Mouse (Mus musculus) kidney, adult 8-10 months (tissue): ENCODE measurements around the gene Cldn22.
"Not testable (repeated sequence)": the region's sequence is repeated elsewhere in the genome, so short reads cannot be mapped to it uniquely, and the experiment has no call there.

Experiments used
- DNase-seq, 2 experiments: peaks; one replicate each; pipeline ENCODE4 v3.0.0; 2022

The Cldn22 gene

DNA sequence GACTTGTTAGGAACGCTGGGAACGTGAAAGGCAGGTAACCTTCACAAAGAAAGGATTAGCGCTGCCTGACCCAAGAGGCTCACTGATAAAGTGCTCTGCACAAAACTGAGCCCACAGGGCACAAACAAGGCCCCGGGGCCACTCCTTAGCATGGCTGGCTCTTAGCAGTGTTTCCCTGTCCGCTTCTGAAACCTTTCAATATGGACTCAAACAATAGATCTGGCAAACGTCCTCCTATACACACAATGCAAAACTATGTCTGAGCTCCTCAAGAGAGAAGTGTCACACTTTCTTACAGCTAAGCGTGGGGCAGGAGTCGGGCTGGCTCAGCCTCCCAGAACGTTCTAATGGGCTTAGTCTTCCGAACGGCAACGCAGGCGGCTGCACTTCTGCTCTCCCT lies at the start of gene Cldn22:
Cldn22 (plus strand) TSS at position 301 of the 400 bp plus-strand sequence.
- no peak for DNase-seq

DNA sequence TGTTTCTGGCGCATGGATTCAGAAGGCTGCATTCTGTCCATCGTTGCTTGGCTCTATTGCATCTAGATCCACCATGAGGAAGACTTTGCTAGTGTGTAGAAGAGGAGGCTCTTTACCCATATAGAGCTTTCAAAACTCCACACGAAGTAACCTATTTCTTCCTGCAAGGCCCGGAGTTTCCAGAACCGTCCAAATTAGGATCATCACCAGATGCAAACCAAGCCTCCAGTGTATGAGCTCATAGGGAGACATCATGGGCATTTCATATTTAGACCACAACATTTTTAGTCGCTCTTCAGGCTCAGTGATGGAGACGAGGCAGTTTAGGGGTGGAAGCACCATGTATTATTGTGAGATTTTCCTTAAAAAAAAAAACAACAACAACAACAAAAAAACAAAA lies 46.9 kb upstream of the Cldn22 start:
- no peak for DNase-seq

DNA sequence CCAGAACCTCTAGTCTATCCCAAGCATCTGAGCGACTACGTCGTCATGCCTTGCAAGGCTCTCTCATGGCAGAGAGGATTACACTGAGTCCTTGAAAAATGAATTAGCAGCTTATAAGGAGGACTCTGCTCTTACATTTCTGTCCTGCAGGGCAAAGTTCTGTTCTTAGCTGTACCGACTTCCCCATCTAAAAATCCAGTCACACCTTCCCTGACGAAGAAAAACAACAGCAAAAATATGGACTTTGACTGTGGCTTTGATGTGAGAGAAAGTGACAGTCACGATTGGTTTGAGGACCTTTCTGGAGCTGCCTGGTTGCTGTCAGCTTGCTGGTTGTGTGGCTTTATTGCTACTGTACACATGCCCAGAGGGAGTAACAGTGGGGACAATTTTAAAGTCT lies 44.7 kb upstream of the Cldn22 start:
- peak; percentile 14 to 50 for DNase-seq

DNA sequence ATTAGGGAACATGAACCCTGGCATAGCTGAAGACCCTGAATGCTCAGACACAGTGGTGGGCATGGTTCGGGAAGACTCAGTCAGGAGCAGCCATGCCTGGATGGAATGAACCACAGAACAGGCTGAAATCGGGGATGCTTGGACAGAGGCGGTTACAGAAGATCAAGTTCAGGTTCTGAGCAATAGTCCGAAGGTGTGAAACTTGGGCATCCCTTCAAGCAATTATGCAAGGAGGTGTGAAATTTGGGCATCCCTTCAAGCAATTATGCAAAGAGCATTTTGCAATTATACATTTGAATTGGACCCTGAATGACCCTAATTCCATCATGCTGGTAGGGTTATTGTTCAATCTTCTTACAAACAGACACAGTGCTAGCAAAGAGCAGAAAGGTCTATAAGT lies 42.4 kb upstream of the Cldn22 start:
- peak in 1 of 2 experiments; percentile 53 for DNase-seq

DNA sequence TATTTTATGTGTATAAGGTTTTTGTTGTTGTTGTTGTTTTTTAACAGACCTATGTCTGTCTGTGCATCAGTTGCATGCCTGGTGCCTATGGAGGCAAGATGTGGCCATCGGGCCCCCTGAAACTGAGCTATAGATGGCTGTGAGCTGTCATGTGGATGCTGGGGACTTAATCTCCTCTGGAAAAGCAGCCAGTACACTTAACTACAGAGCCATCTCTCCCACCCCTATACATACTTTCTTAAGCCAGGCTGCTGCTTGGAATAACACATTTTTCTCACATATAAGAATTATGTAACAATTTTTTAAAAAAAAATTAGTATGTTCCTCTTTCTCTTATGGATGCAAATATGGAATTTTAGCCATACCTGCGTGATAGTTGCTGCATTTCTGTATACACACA lies 40.7 kb upstream of the Cldn22 start:
- DNase-seq: no peak

DNA sequence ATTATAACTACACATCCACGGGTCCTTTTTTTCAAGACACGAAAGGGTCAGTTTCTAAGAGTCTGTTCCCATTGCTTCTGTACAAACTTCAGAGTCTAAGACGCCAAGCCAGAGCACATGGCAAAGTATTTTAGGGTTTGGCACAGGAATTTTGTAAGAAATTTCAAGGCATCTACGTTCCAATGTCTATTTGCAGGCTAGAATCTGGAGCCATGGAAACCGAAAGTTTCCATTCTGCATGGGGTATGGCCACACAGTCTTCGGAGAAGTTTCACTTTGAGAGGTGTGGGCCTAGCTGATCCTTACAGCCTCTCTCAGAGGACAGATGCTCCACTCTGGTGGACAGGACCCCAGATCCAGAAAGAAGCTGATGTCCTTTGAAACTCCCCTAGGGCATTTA lies 40.3 kb upstream of the Cldn22 start:
- DNase-seq: no peak

DNA sequence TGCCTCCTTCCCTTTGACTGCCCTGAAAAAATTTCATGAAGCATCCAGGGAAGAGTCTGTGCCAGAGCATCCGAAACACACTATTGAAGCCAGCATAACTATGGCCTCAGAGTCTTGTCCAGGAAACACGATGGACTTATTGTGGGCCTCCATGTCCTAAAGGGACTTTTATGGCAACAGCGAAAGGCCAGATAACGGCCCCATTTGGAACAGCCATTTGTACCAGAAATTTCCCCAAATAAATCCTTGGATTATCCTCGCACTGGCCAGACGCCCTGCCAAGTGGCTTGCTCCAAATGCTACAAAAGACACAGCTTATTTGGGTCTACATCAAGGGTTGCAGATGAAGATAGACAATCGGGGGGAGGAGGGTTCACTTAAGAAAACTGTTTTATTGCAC lies 39.8 kb upstream of the Cldn22 start:
- no peak for DNase-seq

DNA sequence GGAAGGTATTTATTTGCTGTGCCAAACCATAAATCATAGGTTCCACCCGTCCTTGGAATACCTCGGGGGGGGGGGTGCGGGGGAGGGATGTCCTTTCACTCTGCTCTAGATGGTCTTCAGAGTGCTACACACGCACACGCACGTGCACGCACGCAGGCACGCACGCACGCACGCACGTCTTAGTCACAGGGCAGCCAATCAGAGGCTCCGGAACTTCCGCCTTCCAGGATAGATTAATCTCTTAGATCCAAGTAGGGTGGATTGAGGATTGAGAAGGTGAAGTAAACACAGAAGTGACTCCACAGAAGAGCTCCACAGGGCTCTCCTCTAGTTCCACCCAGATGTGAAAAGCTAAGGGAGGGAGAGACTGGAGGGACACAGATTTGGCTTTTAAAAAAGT lies 38.0 kb upstream of the Cldn22 start:
- no peak for DNase-seq

DNA sequence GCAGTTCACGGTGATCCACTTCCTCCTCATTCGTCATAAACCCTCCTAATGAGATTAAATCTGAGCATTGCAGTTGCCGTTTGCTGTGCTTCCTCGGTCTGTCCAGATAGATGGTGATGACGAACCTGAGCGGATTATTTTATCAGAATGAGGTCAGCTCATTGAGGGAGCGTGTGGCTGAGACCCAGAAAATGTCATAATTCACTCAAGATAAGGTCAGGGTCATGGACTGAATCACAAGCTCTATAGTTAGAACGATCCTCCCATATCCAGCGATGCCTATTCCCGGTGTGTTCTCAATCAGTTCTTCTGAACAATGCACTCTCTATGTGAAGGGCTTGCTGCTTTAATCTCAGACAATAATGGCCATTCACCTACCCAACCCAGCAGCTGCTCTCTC lies 36.6 kb upstream of the Cldn22 start:
- no peak for DNase-seq

DNA sequence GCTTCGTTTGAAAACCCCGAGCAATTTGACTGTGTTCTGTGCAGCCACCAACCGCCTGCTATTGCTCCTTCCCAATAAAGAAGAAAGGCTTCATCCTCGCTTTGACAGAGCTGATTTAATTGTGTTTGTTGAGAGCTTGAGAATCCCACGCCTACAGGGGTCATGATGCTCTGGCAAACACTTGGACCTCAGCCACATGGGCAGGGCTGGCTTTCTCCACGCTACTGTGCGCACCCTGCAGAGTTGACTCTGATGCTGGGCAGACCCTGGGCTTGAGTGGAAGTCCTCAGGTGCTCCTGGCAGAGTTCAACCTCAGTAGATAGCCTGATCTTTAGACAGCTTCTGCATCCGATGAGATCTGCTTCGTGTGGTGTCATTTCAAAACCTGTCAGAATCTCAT lies 32.3 kb upstream of the Cldn22 start:
- DNase-seq: no peak

DNA sequence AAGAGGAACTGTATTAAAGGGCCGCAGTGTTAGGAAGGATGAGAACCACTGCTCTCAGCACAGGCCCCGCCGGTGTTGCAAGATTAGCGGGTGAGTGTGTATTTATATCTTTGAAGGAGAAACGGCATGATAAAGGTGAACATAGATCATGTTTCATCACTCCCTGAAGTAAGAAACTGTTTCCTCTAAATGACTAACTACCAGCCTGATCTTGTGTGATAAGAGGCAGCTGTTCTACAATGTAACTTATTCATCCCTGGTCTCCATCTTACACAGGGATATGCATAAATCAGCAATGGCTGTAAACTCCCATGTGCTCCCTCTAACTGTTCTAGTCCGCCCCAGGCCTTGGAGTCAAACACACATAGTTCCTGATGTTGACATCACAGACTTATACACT lies 24.8 kb upstream of the Cldn22 start:
- DNase-seq: no peak

DNA sequence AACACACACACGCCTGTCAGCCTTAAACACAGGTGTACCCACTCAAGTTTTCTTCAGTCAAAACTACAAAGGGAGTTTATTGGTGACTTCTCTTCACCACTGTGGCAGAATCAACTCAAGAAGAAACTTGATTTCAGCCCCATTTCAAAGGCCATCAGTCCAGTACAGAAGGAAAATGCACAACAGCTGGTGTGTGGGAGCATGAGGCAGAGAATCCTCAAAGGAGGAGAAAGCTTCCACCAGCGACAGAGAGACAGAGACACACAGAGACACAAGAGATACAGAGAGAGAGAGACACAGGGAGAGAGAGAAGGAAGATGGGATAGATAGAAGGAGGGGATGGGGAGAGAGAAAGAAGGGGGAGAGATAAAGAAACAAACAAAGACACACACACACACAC lies 21.9 kb upstream of the Cldn22 start:
- no peak for DNase-seq

DNA sequence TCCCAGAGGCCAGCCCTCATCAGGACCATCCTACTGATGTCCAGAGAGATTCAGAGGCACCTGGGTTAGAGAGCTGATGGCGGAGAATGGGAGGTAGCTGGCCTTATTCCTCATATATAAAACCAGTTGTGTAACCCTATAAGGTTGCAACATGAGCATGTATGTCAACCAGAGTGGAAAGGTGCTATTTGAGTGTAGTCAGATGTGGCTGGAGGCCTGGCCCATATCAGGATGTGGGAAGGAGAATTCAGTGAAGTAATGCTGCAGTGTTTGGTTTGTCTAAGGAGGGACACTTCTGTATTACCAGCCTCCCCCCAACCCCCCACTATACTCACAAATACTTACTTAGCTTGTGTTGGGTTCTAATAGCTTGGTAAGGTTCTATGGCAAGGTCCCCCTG lies 20.0 kb upstream of the Cldn22 start:
- DNase-seq: no peak

DNA sequence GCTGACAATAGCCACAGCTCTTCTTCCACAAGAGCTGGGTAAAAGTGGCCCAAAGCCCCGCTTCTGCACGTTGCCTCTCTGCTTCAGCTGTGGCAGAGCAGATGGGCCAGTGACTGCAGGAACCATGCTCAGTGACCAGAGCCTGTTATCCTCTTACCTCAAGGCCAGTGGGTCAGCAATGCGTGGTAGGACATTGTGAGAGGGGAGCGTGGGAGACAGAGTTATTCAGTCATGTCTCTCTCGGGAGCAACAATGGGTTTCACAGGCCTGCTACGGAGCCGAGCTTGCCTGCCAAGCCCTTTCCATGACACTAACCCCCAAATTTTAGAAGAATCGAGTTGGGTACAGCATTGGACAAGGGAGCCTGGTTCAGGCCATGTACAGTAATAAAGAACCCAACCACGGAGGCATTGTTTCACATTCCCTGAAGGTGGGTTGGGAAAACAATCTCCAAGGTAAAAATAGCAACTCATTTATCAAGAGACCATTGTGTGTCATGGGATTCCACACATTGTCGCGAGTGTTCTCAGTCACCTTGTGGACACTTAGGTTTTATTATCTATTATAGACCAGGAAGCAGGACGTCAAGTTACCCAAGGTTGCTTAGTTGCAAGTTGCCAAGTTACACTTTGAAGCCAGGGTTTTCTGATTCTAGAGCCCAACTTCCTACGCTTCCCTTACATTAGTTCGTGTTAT lies 14.2 kb upstream of the Cldn22 start:
- no peak for DNase-seq

DNA sequence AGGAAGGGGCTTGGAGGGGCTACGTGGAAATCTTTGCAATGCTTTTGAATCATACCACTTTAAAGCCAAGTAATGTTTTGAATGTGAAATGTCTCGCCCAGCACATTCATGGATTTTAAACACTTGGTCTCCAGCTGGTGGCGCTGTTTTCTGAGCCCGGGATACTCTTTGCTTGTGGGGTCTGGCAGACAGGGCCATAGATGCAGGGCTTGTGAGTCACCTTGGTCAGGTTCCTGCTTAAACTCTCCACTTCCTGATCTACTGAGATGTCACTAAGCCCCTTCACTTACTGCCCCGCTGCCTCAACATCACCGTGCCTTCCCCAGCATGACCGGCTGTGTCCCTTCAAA lies 13.6 kb upstream of the Cldn22 start:
- no peak for DNase-seq

DNA sequence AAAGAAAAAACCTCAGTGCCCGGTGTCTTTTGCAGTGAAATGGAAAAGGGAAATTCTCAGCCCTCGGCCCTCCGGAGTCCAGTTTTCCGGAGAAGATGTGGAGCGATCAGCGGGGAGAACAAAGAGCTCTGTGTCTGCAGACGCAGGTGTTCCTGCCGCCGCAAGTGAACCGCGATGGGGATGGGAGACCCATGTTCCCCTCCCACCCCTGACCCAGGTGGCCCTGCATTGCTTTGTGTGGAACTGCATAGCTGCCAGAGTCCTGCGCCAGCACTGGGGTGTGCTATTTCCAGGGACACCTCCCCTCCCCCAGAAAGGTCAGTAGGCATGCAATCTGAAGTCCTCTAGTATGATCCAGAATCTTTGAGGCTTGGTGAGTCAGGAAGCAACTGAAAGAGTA lies 13.1 kb upstream of the Cldn22 start:
- DNase-seq: no peak

DNA sequence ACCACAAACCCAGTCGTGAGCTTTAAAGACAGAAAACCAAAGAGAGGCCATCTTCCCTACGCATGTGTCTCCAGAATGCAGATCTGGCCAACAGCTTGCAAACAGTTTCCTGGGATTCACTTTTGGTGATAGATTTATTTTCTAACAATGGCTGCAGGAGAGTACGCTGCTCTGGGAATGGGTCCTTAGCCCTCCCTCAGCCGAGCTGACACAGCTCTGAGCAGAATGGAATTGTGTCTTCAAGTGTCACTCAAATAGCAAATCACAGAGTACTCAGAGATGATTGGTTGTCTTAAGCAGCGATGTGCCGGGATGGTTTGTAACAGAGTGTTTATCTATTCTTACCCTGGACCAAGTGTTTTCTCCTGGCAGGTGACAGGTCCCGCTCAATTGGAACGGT lies 5.2 kb upstream of the Cldn22 start:
- DNase-seq: no peak

DNA sequence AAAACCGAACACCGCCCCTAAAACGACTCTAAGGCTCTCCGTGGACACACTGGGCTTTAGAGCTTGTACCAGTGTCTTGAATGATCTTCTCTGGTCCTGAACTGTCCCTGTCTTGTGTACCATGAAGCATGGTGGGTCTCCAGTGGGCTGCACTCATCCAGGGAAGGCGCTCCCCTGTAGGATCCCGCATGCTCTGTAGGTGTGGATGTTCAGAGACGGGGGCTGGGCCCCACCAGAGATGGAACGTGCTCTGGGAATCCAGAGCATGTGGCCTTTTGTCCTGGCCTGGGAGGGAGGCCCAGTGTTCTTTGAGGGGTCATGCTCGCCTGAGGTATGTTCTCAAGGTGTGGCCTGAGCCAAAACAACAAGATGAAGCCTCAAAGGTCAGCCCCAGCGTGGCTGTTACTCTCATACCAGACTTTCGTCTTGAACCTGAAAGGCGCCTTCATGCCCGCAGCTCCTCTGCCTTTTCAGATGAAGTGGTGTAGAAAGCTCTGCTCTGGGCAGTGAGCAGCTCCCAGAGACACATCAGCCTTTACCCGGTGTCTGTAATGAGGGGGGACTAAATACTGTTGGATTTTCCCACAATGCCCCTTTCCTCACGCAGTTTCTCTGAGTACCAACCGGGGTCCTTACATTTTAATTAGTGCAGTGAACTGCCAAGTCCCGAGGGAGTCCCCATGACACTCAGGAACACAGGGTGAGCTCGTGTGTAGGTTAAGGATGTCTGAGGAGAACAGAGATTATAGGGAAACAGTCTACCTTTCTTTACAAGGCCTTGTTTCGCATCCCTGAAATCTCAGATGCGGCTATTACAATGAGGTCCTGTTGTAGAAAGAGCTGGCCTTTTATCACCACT lies 3.1 kb upstream of the Cldn22 start:
- DNase-seq: peak in 1 of 2 experiments; percentile 34

DNA sequence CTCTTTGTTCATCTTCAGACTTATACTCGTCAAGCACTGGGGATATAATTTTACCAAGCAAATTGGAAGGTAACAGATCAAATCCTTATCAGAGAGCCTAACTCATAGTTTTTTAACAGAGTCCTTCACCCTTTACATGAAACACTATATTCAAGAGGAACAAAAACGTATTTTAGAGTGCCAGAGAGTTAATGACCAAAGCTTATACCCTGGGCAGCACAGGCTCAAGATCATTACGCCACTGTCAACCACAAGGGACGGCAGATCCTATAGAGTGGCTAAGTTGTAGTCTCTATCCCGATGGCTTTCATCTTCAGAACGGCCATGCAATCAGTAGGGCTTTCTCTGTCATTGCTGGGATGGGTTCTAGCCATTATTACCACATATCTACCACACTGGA lies 2.4 kb upstream of the Cldn22 start, which contains the start of gene Cldn24:
Cldn24 (plus strand) TSS at position 301 of the 400 bp plus-strand sequence.
- no peak for DNase-seq

DNA sequence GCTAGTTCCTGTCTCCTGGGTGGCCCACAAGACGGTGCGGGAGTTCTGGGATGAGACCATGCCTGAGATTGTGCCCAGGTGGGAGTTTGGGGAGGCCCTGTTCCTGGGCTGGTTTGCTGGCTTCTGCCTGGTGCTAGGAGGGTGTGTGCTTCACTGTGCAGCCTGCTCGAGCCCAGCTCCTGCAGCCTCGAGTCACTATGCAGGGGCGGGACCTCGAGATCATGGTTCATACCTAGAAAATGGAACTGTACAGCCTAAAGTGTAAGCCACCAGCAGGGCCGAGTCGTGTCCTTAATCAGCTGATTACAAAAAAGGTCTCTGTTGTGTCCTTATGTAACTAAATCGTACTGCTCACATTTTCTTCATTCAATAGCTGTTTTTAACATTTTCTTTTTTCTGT lies 1.7 kb upstream of the Cldn22 start:
- DNase-seq: not testable (repeated sequence)

DNA sequence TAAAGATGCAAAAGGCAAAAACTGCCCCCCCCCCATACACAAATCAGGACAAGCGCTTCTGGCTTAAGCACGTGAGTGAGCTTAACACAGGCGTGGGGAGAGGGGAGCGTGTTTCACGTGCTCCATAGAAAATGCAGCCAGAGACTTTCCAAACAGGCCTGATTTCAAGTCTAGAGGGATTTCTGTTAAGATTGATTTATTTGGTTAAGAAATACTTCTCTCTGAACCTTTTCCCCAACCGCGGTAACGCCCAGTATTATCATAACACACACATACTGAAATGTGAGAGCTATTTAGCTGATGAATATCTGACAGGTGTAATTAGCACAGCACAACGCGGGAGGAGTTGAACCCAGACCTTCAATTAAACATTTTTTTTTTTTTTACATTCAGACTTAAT lies 505 bp upstream of the Cldn22 start:
- DNase-seq: no peak

DNA sequence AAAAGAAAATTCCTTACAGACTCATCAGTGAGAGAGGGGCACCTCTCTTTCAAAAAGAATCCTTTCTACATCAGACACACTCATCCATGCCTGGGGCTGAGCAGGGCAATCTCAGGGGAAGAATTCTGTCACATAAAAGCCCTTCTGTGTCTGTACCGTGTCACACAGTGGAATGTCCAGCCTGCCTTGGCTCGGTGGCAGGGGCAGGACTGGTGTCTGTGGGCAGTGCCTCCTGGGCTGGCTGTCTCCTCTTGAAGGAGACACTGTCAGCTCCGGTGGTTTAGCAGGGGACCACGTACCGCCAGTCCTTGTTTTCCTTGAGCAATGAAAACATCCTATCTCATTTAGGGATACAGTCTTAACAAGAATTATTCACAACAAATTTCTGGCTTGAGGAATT lies 1.3 kb downstream of the Cldn22 start:
- no peak for DNase-seq

DNA sequence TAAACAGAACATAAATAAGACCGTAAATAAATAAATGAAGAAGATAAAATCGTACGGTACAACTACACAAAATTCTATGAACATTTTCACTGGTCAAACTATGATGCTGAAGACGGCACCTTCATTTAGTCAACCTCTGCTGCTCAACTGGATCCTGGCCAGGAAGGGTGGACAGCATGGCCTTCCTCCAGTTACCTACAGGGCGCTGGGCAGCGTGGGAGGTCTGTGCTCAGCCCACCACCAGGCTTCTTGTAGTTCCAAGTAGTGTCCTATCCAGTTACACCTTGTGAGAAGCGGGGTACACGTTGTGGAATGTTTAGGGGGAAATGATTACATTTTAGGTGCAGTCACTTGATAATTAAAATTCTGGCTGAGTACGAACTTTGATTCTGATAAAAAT lies 2.6 kb downstream of the Cldn22 start:
- DNase-seq: no peak

DNA sequence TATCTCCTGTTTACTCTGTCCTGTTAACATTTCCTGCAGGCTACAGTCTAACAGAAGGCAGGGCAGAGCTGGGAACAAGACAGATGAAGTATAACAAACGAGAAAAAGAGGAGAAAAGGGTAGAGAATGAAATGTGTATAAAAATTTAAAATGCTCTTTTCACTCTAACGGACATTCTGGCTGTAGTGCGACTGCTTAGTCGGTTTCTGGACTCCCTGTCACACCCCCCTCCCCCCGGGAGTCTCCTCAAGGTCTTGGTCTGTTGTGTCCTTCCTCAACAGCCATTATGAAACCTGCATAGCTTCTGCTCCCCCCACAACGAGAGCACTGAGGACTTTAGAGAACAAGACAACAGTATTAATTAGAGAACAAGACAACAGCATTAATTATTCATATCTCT lies 8.3 kb downstream of the Cldn22 start:
- no peak for DNase-seq

DNA sequence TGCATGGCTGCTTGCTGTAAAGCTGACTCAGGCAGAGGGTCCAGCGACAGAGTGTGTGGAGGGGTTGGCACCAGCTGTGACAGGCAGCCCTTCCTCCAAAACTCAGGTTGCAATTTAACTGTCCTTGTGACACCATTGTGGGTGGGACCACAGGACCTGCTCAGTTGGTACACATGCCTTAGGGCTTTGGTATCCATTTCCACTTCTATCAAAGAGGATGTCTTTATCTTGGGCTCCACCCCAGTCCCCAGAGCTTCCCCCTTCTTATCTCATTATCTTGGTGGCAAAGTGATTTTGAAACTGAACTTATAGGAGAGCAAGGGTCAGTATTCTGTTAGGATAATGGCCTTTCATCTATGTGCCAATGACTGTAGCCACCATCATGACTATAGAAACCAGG lies 9.7 kb downstream of the Cldn22 start:
- DNase-seq: no peak
